Mouse (Mus musculus): ENCODE measurements around the gene Cachd1.

Cachd1 gene

DNA sequence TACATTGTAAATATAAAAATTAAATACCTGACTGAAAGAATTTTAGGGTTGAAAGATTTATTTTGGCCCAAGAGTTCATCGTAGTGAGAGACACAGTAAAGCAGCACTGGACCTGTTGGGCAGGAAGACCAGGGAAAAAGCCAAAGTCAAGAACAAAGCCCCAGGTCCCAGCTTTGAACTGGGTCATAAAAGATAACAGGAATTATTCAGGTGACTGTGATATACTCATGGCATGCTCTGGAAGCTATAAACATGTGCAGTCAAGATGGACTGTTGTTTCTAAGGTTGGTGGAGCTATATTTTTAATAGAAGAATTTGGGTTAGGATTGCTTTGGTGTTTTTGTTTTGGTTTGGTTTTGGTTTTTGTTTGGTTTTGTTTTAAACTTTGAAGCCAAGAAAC lies 148.7 kb downstream of the Cachd1 start:
- no peak for DNase-seq

DNA sequence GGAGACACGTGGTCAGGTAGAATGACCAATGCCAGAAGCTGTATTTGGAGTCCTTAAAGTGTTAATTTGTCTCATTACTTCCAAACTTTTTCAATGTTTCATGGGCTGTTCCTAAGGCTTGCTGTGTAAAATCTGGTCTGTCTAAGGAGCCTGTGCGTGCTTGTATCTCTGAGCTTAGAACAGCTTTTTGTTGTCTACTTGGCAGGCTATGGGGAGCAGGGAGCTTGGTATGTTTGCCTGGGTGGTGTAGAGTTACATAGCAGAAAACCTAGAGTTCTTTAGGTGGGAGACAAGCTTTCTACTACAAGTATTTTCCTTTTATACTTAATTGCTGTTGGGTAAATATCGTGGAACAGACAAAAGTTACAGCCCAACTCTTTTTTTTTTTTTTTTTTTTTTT lies 150.1 kb downstream of the Cachd1 start:
- no peak for DNase-seq

DNA sequence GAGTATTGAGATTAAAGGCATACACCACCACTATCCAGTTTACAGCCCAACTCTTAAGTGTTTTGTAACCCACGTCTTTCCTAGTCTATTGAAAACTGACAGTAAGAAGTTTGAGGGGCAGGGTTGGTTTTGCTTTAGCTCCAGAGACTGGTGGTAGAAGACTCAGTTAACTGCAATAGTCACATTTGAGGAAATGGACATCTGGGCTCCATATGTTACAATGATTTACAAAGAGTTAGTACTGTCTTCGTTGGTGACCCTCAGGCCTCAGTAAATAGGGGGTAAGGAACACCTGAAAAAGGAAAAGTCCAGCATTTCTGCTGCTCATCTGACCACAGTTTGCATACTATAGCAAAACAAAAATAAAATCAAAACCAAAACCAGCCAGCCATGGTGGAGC lies 150.6 kb downstream of the Cachd1 start:
- no peak for DNase-seq

DNA sequence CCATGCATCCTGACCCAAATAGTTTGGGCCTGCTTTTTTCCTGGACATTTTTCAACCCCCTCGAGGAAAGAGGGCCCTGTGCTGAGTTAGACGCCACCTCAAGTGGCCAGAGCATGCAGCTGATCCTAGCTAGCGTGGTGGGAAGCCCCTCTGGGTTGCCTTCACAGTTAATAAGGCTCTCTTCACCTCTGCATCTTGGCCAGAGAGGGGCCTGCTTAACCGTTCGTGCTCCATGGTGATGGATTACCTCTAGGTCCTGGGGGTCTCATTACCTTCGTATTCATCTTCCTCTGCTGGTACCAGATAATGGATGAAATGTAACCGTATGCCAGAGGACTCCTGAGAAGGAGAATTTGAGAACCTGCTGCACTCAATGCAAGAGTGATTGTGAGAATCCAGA lies 167.2 kb downstream of the Cachd1 start:
- no peak for DNase-seq

DNA sequence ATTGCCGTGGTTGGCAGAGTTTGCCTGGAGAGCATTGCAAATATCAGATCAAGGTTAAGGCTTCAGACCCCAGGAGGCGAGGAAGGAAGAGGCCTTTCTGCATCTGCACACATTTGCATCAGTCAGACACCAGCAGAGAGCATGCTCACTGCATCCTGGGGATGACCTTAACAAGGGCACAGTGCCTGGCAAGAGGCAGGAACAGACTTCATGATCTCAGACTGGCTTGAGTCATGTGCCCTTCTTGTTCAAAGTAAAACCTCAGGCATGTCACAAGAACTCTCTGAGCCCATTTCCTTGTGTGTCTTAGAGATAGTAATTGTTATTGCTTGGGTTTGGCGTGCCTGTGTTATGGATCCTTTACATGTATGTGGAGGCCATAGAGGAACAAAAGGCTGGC lies 167.8 kb downstream of the Cachd1 start:
- no peak for DNase-seq

DNA sequence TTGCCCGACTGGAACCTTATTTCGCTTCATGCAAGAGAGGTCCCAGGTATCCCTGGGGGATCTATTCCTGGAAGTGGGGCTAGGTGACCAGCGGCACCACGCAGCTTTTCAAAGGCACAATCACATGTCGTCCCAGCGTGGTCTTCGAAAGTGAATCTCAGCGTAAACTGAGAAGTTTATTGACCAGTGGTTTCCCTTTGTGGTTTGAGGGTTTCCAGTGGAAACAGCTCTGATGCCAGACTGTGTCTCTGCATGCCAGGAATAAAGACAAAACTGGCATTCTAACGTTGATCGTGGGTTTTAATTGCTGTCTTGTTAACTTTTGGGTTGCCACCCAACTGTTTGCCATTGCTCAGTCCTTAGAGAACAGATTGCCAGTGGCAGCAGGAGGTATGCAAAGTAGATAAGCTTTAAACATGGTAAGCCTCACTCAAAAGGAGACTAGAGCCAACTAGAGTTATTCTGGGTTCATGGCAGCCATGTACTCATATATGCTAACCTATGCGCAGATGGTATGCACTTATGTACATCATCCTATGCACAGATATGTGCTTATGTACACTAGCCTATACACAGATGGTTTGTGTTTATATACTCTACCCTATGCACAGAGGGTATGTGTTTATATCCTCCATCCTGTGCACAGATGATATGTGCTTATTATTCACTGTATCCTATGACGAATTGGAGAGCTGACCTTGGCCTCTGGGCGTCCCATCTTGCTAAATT lies 168.9 kb downstream of the Cachd1 start:
- DNase-seq, result no peak

DNA sequence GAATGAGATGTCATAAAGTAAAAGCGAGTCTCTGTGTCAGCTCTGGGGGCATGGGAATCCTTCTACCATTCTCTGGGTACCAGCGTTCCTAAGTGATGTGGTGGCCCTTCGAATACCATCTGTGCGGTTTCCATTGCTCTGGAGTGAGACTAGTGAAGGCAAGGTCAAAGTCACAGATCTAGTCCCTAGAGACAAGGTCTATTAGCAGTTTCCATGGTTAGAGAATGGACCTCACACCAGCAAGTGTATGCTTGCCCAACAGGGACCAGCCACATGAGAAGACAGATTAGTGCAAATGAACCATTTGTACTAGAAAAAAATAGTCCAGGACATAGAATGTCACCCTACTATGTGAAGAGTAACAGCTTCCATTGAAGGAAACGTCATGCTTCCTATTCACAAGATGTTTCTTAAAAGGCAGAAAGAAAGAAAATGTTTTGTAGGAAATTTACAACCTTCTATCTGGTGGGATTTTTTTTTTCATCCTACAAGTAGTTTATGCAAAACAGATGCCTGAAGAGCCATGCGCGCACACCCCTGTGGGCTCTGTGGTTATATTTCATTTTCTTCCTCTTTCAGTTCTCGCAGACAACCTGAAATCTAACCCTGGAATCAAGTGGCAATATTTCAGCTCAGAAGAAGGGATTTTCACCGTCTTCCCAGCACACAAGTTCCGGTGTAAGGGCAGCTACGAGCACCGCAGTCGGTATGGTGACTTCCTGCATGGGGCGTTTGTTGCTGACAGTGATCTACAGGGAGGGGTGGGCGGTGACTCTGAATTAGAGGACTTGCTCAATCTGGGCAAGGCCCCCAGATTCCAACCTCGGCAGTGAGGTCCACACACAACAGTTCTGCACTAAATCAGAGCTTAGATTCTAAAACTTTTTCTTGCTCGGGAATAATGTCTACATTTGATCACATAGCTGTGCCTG lies 172.3 kb downstream of the Cachd1 start:
- no peak for DNase-seq

DNA sequence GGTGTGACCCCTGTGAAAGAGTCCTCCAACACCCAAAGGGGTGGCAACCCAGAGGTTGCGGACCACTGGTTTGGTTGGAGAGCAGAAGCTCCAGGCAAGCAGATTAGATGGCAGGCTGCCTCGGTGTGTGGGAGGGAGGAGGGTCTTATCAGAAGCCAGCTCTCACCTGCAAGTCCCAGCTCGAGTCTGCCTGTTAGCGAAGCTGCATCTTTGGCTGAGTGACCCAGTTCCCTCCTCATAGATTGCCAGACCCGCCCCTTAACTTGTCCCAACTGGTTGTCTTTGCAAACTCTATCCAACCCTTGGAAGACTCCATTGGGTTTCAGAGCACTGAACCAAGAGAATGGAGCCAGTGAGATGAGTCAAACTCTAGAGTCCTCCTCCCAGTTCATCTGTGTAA lies 173.8 kb downstream of the Cachd1 start:
- no peak for DNase-seq

DNA sequence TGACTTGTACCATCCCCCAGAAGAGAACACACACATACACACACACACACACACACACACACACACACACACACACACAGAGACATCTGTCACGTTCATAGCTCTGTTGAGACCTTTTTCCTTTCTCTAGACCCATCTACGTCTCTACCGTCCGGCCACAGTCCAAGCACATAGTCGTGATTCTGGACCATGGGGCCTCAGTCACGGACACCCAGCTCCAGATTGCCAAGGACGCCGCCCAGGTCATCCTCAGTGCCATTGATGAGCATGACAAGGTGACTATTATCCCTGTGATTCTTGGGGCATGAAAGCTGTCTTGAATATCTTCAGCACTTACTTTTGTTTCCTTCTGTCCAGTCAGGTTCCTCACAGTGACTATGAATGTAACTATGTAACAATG lies 175.4 kb downstream of the Cachd1 start:
- no peak for DNase-seq

DNA sequence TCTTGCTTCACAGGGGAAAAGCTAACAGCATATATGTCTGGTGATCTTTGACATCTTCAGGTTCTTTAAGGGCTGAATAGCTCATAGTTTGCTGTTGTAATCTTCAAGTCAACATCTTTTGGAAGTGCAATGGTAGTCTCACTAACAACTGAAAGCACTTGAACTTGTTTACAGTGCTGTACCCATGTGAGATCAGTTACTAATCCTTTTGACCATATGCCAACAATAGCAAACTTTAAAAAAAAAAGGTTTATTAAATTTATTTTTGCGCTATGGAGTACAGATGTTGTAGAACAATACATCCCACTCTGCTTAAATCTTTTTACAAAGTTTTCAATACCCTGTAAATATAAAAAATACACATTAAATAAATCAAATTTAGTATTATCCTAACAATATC lies 186.9 kb downstream of the Cachd1 start:
- no peak for DNase-seq

DNA sequence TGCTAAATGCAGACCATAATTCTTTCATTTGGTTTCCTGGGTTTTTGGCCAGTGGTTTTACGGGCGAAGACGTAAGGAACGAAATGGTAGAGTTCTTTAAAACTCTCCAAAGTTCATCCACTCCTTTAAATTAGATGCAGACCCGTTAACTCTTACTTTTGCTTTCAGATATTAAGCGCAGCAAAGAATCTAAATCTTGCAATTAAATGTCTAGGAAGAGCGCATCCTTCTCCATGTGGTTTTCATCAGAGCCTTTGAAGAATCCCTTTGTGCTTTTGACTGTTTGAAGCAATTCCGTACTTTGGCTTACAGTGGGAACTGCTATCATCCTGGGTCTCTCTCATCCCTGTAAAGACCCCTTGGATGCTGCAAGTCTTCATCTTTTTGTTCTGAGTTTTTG lies 187.3 kb downstream of the Cachd1 start:
- no peak for DNase-seq

DNA sequence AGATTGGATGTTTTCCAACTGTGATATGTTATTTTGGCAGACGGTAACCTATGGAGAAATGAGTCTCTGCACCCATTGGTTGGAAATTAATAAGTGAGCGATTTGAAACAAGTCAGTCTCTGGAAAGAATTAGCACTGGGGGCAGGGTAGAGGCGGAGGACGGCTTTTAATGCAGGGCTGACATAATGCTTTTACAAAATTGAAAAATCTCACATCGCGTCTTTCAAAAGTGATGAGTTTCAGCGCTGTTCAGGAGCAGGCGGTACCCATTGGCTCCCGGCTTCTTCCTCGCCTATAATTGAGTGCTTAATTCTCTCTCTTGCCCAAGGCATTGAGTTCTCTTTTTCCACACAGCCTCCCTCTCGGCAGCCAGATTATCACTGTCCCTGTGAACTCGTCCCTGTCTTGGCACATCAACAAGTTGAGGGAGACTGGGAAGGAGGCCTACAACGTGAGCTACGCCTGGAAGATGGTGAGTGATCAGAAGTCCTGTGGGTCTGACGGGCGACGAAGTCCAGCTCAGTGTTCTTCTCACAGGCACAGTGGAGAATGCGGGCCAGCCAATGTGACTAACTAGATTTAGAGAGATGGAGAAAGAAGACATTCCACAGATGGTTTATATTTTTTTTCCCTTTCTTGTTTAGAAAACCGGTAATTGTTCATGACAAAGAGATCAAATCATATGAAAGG lies 191.4 kb downstream of the Cachd1 start:
- no peak for DNase-seq

DNA sequence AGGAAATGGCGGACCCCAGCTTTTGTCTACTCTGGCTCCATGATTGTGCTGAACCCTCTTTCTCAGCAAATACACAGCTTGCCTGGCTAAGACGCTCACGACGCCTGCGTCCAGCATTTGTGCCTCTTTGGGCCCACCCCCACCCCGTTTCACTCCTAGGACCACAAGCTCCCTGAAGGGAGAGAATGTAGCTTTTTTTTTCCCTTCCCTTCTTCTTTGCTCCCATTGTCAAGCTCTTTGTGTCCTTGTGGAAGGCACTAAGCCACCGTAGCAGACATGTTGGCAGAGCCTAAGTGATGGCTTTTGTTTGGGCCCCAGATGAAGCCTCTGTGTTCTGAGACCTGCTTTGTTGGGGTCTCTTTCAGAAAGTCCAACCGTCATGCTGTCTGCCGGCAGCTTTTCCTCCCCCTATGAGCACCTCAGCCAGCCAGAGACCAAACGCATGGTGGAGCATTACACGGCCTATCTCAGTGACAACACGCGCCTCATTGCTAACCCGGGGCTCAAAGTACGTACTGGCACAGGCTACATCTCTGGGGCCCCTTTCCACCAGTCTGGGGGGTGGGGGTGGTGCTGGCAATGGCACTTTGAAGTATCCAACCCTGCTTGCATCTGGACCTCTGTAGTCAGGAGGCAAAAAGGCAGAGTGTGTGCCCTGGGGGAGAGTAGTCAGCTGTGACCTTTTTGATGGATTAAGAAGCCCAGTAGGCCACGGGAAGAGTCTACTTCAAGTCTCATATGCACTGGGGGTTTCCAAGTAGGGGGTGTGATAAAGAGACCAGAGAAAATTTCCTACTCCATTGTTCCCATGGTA lies 197.4 kb downstream of the Cachd1 start:
- DNase-seq, result no peak

DNA sequence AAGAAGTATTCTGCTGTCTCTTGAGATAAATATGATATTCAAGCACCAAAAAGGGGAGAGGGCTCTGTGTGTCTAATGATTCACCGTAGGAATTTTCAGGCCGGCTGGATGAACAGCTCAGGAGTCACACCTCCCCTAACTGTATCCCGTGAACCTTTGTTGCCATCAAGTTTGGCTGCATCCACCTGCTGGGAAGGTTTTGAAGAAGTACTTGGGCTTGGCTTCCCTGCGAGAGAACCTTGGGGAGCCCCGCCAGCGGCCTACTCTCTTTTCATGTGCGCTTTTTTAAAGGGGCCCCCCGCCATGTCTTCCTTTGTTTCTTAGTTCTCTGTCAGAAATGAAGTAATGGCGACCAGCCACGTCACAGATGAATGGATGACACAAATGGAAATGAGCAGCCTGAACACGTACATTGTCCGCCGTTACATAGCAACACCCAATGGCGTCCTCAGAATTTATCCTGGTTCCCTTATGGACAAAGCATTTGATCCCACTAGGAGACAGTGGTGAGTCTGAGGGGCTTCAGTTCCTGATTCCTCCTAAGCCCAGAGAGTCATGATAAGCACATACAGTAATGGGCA lies 198.1 kb downstream of the Cachd1 start:
- DNase-seq, result no peak

DNA sequence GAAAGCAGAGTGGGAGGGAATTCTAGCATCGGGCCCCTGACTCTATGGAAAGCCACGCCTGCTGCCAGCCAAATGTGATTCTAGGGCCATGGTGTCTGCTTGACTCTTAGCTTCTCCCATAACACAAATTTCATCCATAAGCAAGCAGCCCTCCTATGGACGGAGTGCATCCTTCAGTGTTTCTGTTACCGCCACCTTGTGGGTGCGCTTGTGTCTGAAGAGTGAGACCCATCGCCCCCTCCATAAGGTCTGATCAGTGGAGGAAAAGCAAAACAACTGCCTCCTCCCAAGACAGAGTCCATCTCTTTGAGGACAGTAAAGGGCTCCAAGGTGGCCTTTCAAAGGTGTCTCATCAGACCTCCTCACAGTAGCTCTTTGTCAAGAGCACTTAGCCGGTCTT lies 201.0 kb downstream of the Cachd1 start:
- DNase-seq, result no peak

DNA sequence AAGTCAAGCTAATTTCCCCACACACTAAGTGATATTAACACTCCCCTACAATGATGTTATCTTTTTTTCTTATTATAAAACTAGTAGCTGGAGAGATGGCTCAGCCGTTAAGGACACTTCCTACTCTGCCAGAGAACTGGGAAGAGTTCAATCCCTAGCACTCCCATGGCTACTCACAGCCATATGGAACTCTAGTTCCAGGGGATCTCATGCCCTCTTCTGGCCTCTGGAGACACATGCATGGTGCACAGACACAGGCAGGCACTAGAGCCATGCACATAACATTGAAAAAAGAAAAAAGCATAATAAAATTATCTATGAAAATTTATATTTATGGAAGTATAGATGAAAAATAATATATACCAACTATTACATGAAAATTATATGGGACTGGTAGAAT lies 210.7 kb downstream of the Cachd1 start:
- DNase-seq, result no peak

DNA sequence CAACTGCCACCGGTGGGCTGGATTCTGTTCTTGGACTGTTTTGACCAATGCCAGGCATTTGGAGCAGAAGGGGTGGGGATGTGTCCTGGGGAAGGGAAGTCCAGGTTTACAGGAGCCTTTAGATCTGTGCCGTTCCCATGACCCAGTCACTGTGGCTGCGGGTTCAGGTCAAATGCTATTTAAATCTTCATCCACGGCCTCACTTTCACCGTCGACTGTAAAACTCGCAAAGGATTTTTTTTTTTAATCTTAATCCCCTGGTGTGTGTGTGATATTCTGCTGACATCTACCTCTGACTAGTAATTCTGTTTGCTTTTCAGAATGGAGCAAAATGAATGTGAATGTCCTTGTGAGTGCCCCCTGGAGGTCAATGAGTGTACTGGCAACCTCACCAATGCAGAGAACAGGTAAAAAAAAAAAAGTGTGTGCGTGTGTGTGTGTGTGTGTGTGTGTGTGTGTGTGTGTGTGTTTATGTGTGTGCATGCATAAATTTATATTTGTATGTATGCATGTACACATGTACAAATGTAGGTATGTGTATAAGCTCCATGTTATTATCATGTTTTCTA lies 211.8 kb downstream of the Cachd1 start:
- peak; percentile 44 for DNase-seq

DNA sequence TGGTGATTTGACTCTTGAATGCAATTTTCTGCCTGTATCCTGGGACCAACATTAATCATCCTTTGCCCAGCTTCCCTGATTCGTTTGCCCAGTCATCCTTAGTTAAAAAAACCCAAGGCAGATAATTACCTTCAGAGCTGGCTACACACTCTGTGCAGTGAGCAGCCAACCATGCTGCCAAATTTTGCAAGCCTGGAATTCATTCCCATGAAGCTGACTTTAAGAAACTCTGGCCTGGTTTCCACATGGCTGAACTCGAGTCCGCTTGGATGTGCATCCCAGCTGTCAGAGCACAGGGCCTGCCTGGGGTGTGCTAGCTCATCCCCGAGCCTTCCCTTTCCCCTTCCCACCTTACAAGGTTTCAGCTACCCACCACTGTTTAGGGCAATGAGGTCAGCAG lies 214.5 kb downstream of the Cachd1 start:
- DNase-seq, result peak; percentile 18

DNA sequence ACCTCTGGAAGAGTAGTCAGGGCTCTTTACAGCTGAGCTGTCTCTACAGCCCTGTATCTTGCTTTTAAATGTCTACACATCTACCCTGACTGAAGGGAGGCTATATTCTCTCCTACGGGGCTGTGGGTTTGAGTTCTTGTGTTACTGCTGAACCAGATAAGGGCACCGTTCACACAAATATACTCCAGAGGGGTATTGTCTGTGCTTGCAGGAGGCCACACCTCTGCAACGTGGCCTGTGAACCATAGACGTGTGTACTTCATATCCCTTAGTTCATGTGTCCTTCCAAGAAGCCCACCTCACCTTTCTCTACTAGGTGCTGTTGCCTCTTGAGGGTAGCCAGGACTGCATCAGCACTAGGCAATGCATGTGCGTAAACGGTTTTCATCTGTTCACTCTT lies 215.6 kb downstream of the Cachd1 start:
- DNase-seq, result no peak

DNA sequence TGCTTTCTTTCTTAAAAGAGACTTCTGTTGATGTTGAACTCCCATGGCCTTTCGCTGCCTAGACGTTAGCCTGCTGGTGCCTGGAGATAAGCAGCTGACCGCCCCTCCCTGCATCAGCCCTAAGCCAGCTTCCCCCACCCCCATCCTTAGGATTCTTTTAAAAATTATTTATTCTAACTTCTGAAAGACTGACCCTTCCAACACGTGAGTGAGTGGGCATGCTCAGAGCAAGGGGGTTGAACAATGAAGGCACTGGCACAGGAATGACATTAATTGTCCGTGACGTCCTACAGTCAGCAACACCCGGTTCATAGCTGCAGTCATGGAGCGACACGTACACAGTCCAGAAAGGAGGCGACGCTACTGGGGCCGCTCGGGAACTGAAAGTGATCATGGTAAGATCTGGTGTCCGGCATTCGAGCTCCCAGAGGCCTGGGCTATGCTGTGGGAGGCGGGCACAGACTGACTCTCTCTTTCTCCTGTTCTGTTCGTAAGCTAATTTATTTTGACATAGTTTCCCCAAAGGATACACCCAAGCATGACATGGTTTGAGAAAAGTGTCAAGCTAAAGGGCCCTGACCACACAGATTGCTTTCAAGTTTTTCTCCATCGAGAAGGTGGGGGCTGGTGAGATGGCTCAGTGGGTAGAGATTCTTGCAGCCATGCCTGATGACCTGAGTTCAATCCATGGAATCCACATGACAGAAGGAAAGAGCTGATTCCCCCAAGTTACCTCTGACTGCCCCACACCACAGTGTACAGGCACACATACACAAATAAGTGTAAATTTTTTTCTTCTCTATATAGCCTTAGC lies 218.2 kb downstream of the Cachd1 start:
- DNase-seq, result no peak

DNA sequence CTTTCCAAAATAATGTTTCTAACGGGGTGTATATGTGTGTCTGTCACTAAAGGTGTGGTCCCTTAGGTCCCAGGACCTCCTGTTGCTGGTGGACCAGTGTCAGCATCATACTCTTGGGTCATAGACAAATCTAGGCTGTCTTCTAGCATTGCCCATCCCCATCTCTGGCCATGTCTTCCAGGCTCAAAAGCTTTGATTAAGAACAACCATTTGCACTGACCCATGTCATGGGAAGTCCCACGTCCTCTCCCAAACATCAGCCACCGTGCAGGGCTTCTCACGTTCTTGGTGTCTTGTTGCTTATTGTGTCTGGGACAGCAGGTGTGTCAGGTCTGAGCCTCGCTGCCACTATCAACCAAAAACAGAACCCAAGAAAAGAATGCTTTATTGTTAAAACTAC lies 219.1 kb downstream of the Cachd1 start:
- DNase-seq, result no peak
